Mouse (Mus musculus) inflammation-experienced regulatory T-cells (primary cell): ENCODE results near the gene Krtap6-5. TPM values are rescaled to one million over a fixed set of nuclear protein-coding genes. Genes with fewer than 3 reads are reported as not detected.

Source experiments
- polyA plus RNA-seq, 2 experiments: library from polyadenylated mRNA; unstranded; fragments of 100-300 nt; shearing (Covaris generic); gene quantifications; one replicate each; pipeline ENCODE4 v1.2.1; 2017

Krtap6-5 gene
- not detected for polyA plus RNA-seq

GRCm38 (mm10) chr16:89047783-89048182 lies at the start of gene Krtap6-5:
Gene Krtap6-5 (minus strand): TSS chr16:89047883.

GRCm38 (mm10) chr16:89063902-89064301 lies 16.2 kb upstream of the Krtap6-5 start, which contains the start of gene 1110025L11Rik:
Gene 1110025L11Rik (minus strand): TSS chr16:89064002.

GRCm38 (mm10) chr16:89041372-89041771 lies 6.3 kb downstream of the Krtap6-5 start, which contains the start of gene Gm10228:
Gene Gm10228 (minus strand): TSS chr16:89041472.

GRCm38 (mm10) chr16:89031399-89031798 lies 16.3 kb downstream of the Krtap6-5 start, which contains the start of gene Krtap6-1:
Gene Krtap6-1 (plus strand): TSS chr16:89031699.

GRCm38 (mm10) chr16:89014984-89015383 lies 32.7 kb downstream of the Krtap6-5 start, which contains the start of gene Gm10229:
Gene Gm10229 (plus strand): TSS chr16:89015284.

GRCm38 (mm10) chr16:89010659-89011058 lies 37.0 kb downstream of the Krtap6-5 start, which contains the start of gene Krtap22-2:
Gene Krtap22-2 (minus strand): TSS chr16:89010759.

Other genes with a start within 250 kb of the Krtap6-5 start
- not detected for gene Gm20741, start 235.7 kb downstream of the Krtap6-5 start, polyA plus RNA-seq
- not detected for gene Krtap15, start 227.7 kb downstream of the Krtap6-5 start, polyA plus RNA-seq
- gene Krtap14, start 221.7 kb downstream of the Krtap6-5 start, polyA plus RNA-seq: not detected
- 1 to 10 TPM in 1 of 2 experiments, not detected in 1; 1.2 TPM for gene Krtap19-1, start 178.5 kb downstream of the Krtap6-5 start, polyA plus RNA-seq
- not detected for gene Krtap19-2, start 173.6 kb downstream of the Krtap6-5 start, polyA plus RNA-seq
- gene Krtap19-3, start 169.8 kb downstream of the Krtap6-5 start, polyA plus RNA-seq: under 1 TPM in 1 of 2 experiments, not detected in 1; 0.31 TPM
- not detected for gene Krtap19-4, start 162.8 kb downstream of the Krtap6-5 start, polyA plus RNA-seq
- not detected for gene Krtap19-5, start 151.4 kb downstream of the Krtap6-5 start, polyA plus RNA-seq
- gene Krtap19-9b, start 115.6 kb downstream of the Krtap6-5 start, polyA plus RNA-seq: not detected
- 1 to 10 TPM in 1 of 2 experiments, not detected in 1; 1.1 TPM for gene Krtap16-3, start 85.0 kb downstream of the Krtap6-5 start, polyA plus RNA-seq
- not detected for gene Krtap22-2, start 37.1 kb downstream of the Krtap6-5 start, polyA plus RNA-seq
- gene Gm10229, start 32.6 kb downstream of the Krtap6-5 start, polyA plus RNA-seq: not detected
- gene Krtap6-1, start 16.2 kb downstream of the Krtap6-5 start, polyA plus RNA-seq: not detected
- gene Gm10228, start 6.4 kb downstream of the Krtap6-5 start, polyA plus RNA-seq: under 1 TPM in 1 of 2 experiments, not detected in 1; 0.40 TPM
- gene 1110025L11Rik, start 16.1 kb upstream of the Krtap6-5 start, polyA plus RNA-seq: not detected
- not detected for gene Krtap6-3, start 36.1 kb upstream of the Krtap6-5 start, polyA plus RNA-seq
- gene Gm6358, start 93.0 kb upstream of the Krtap6-5 start, polyA plus RNA-seq: not detected
- not detected for gene Gm10061, start 103.2 kb upstream of the Krtap6-5 start, polyA plus RNA-seq
- not detected for gene Gm9789, start 110.1 kb upstream of the Krtap6-5 start, polyA plus RNA-seq
- gene Gm7735, start 121.6 kb upstream of the Krtap6-5 start, polyA plus RNA-seq: not detected
- not detected for gene 1110057P08Rik, start 126.9 kb upstream of the Krtap6-5 start, polyA plus RNA-seq
- gene Krtap20-2, start 158.0 kb upstream of the Krtap6-5 start, polyA plus RNA-seq: not detected